Mouse (Mus musculus): ENCODE data around the gene Uvrag. TPM values are rescaled to one million over a fixed set of nuclear protein-coding genes. Genes with fewer than 3 reads are reported as not detected.

The Uvrag gene
- polyA plus RNA-seq, 1 experiment, result 40.2 TPM

GRCm38 (mm10) chr7:98998722-98999121 lies 142.2 kb downstream of the Uvrag start:
- TF ChIP-seq POLR2A (IDR thresholded peaks at IDR 0.05; ENCODE audit: low read depth, low read length) (no peak), CTCF (IDR thresholded peaks at IDR 0.05; ENCODE audit: borderline replicate concordance, insufficient read depth, low read length) (no peak)
- Histone ChIP-seq H3K4me1 (ENCODE audit: control insufficient read depth, insufficient read depth, low read length) (no peaks in the 10 kb centered on the region), H3K27ac (ENCODE audit: insufficient read depth, low read length) (no peak overlapping the region), H3K4me3 (ENCODE audit: insufficient read depth, low read length) (no peak overlapping the region)

- TF ChIP-seq POLR2A (IDR thresholded peaks at IDR 0.05; ENCODE audit: low read depth, low read length) (no peak), CTCF (IDR thresholded peaks at IDR 0.05; ENCODE audit: borderline replicate concordance, insufficient read depth, low read length) (no peak)
- no peaks in the 10 kb centered on the region for H3K4me1 ChIP-seq (ENCODE audit: control insufficient read depth, insufficient read depth, low read length)
- H3K4me3 ChIP-seq (ENCODE audit: insufficient read depth, low read length), result no peak overlapping the region
- H3K27ac ChIP-seq (ENCODE audit: insufficient read depth, low read length), result no peak overlapping the region
Measured at GRCm38 (mm10) chr7:98997760-98998159, 143.2 kb downstream of the Uvrag start.

- no peak for TF ChIP-seq POLR2A (IDR thresholded peaks at IDR 0.05; ENCODE audit: low read depth, low read length)
- TF ChIP-seq CTCF (IDR thresholded peaks at IDR 0.05; ENCODE audit: borderline replicate concordance, insufficient read depth, low read length), result no peak
- Histone ChIP-seq H3K27ac (ENCODE audit: insufficient read depth, low read length) (no peak overlapping the region), H3K4me1 (ENCODE audit: control insufficient read depth, insufficient read depth, low read length) (no peaks in the 10 kb centered on the region), H3K4me3 (ENCODE audit: insufficient read depth, low read length) (no peak overlapping the region)
Measured at GRCm38 (mm10) chr7:98996791-98997190, 144.2 kb downstream of the Uvrag start.

GRCm38 (mm10) chr7:98995126-98995727 lies 145.7 kb downstream of the Uvrag start:
- Histone ChIP-seq H3K4me1 (ENCODE audit: control insufficient read depth, insufficient read depth, low read length) (no peaks in the 10 kb centered on the region), H3K4me3 (ENCODE audit: insufficient read depth, low read length) (no peak overlapping the region), H3K27ac (ENCODE audit: insufficient read depth, low read length) (no peak overlapping the region)
- TF ChIP-seq POLR2A (IDR thresholded peaks at IDR 0.05; ENCODE audit: low read depth, low read length) (no peak), CTCF (IDR thresholded peaks at IDR 0.05; ENCODE audit: borderline replicate concordance, insufficient read depth, low read length) (no peak)

GRCm38 (mm10) chr7:98994137-98994536 lies 146.8 kb downstream of the Uvrag start:
- TF ChIP-seq CTCF (IDR thresholded peaks at IDR 0.05; ENCODE audit: borderline replicate concordance, insufficient read depth, low read length) (no peak), POLR2A (IDR thresholded peaks at IDR 0.05; ENCODE audit: low read depth, low read length) (no peak)
- Histone ChIP-seq H3K4me1 (ENCODE audit: control insufficient read depth, insufficient read depth, low read length) (no peaks in the 10 kb centered on the region), H3K27ac (ENCODE audit: insufficient read depth, low read length) (no peak overlapping the region), H3K4me3 (ENCODE audit: insufficient read depth, low read length) (no peak overlapping the region)

- TF ChIP-seq CTCF (IDR thresholded peaks at IDR 0.05; ENCODE audit: borderline replicate concordance, insufficient read depth, low read length) (no peak), POLR2A (IDR thresholded peaks at IDR 0.05; ENCODE audit: low read depth, low read length) (no peak)
- Histone ChIP-seq H3K27ac (ENCODE audit: insufficient read depth, low read length) (no peak overlapping the region), H3K4me3 (ENCODE audit: insufficient read depth, low read length) (no peak overlapping the region)
Measured at GRCm38 (mm10) chr7:98993395-98993794, 147.5 kb downstream of the Uvrag start.

GRCm38 (mm10) chr7:98991204-98991761 lies 149.7 kb downstream of the Uvrag start:
- TF ChIP-seq CTCF (IDR thresholded peaks at IDR 0.05; ENCODE audit: borderline replicate concordance, insufficient read depth, low read length) (no peak), POLR2A (IDR thresholded peaks at IDR 0.05; ENCODE audit: low read depth, low read length) (no peak)
- H3K4me1 ChIP-seq (ENCODE audit: control insufficient read depth, insufficient read depth, low read length), result no peaks in the 10 kb centered on the region; the same call in 1 of the 2 replicates
- H3K27ac ChIP-seq (ENCODE audit: insufficient read depth, low read length), result no peak overlapping the region
- H3K4me3 ChIP-seq (ENCODE audit: insufficient read depth, low read length), result no peak overlapping the region

More at GRCm38 (mm10) chr7:98993395-98993794, 147.5 kb downstream of the Uvrag start:
- no peaks in the 10 kb centered on the region for H3K4me1 ChIP-seq (ENCODE audit: control insufficient read depth, insufficient read depth, low read length)

- no peak overlapping the region for H3K27ac ChIP-seq (ENCODE audit: insufficient read depth, low read length)
- H3K4me3 ChIP-seq (ENCODE audit: insufficient read depth, low read length), result no peak overlapping the region
- TF ChIP-seq CTCF (IDR thresholded peaks at IDR 0.05; ENCODE audit: borderline replicate concordance, insufficient read depth, low read length) (no peak), POLR2A (IDR thresholded peaks at IDR 0.05; ENCODE audit: low read depth, low read length) (no peak)
- H3K4me1 ChIP-seq (ENCODE audit: control insufficient read depth, insufficient read depth, low read length), result no peaks in the 10 kb centered on the region; the same call in 1 of the 2 replicates
Measured at GRCm38 (mm10) chr7:98990510-98990909, 150.4 kb downstream of the Uvrag start.

GRCm38 (mm10) chr7:98986962-98987441 lies 153.9 kb downstream of the Uvrag start:
- no peak overlapping the region for H3K27ac ChIP-seq (ENCODE audit: insufficient read depth, low read length)
- no peak overlapping the region for H3K4me3 ChIP-seq (ENCODE audit: insufficient read depth, low read length)
- TF ChIP-seq POLR2A (IDR thresholded peaks at IDR 0.05; ENCODE audit: low read depth, low read length) (no peak), CTCF (IDR thresholded peaks at IDR 0.05; ENCODE audit: borderline replicate concordance, insufficient read depth, low read length) (no peak)
- H3K4me1 ChIP-seq (ENCODE audit: control insufficient read depth, insufficient read depth, low read length), result no peaks in the 10 kb centered on the region; the same call in 1 of the 2 replicates

- no peak for TF ChIP-seq CTCF (IDR thresholded peaks at IDR 0.05; ENCODE audit: borderline replicate concordance, insufficient read depth, low read length)
- TF ChIP-seq POLR2A (IDR thresholded peaks at IDR 0.05; ENCODE audit: low read depth, low read length), result no peak
- Histone ChIP-seq H3K27ac (ENCODE audit: insufficient read depth, low read length) (no peak overlapping the region), H3K4me3 (ENCODE audit: insufficient read depth, low read length) (no peak overlapping the region), H3K4me1 (ENCODE audit: control insufficient read depth, insufficient read depth, low read length) (no peaks in the 10 kb centered on the region; the same call in 1 of the 2 replicates)
Measured at GRCm38 (mm10) chr7:98985935-98986334, 155.0 kb downstream of the Uvrag start.
